Mouse (Mus musculus): ENCODE results near the gene Pip4k2b. TPM values are rescaled to one million over a fixed set of nuclear protein-coding genes. Genes with fewer than 3 reads are reported as not detected.

Gene Pip4k2b
- polyA plus RNA-seq, 1 experiment = 28.3 TPM

DNA sequence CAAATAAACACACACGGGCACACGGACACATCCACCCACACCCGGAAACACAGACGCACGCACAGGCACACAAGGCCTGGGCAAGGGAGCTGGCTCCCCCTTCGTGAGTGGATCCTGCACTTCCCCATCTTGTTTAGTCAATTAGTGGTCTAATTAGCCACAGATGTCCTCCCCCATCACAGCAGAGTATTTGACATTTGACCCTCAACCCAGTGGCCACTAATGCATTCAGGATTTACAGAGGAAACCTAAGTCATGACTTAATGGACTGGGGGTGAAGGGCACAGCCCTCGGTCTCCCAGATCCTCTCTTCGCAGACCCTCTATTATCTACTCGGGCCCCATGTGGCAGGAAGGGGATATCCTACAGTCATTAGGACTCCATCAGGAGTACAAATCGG lies 10.8 kb downstream of the Pip4k2b start:
- H3K79me2 ChIP-seq (ENCODE audit: control insufficient read depth, insufficient read depth) = peaks cover 70% of the 10 kb centered on the region
- H3K4me3 ChIP-seq (ENCODE audit: insufficient read depth, poor library complexity, severe bottlenecking) = no peak overlapping the region
- no peak overlapping the region for H3ac ChIP-seq (ENCODE audit: control insufficient read depth, insufficient read length, low read depth)
- H3K27me3 ChIP-seq (ENCODE audit: control insufficient read depth, insufficient read depth, insufficient read length) = no peaks in the 10 kb centered on the region
- peaks cover 30% of the 10 kb centered on the region for H3K79me3 ChIP-seq (ENCODE audit: low read depth)
- peaks cover 26% of the 10 kb centered on the region for H3K36me3 ChIP-seq (ENCODE audit: control insufficient read depth, insufficient read depth)
- TF ChIP-seq CTCF (IDR thresholded peaks at IDR 0.05; ENCODE audit: control insufficient read depth, insufficient read depth, insufficient read length) = no peak
- no peak for TF ChIP-seq CEBPB (IDR thresholded peaks at IDR 0.05; ENCODE audit: low read depth)
- no peak for TF ChIP-seq MAX (IDR thresholded peaks at IDR 0.05)
- no peak for TF ChIP-seq MYOD1 (IDR thresholded peaks at IDR 0.05; ENCODE audit: control insufficient read depth, insufficient read length, low read depth)
- no peak for TF ChIP-seq MYOG (IDR thresholded peaks at IDR 0.05; ENCODE audit: control insufficient read depth, extremely low read depth, insufficient read length)
- no peak for TF ChIP-seq USF1 (IDR thresholded peaks at IDR 0.05; ENCODE audit: low read depth)
- TF ChIP-seq FOSL1 (IDR thresholded peaks at IDR 0.05; ENCODE audit: insufficient read depth, low read length, poor library complexity, severe bottlenecking) = no peak

DNA sequence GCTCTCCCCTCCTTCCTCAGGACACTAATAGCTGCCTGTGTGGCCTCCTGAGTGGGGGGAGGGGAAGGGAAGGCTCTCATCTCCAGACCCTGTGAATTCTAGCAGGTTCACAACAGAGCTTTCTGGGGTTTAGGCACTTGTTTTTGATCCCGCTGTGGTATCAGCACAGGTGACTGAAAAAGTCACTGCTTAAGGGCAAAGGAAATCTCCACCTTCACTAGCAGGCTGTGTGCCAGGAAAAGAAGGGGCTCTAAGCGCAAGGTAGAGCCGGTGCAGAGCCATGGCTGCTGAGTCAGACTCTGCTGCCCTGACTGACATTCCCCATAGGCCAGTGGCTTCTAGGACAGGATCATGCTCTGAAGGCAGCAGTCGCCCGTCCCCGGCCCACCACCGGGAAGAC lies 15.8 kb downstream of the Pip4k2b start:
- TF ChIP-seq CEBPB (IDR thresholded peaks at IDR 0.05; ENCODE audit: low read depth) (no peak), CTCF (IDR thresholded peaks at IDR 0.05; ENCODE audit: control insufficient read depth, insufficient read depth, insufficient read length) (no peak), FOSL1 (IDR thresholded peaks at IDR 0.05; ENCODE audit: insufficient read depth, low read length, poor library complexity, severe bottlenecking) (no peak), MAX (IDR thresholded peaks at IDR 0.05) (no peak), USF1 (IDR thresholded peaks at IDR 0.05; ENCODE audit: low read depth) (no peak), MYOD1 (IDR thresholded peaks at IDR 0.05; ENCODE audit: control insufficient read depth, insufficient read length, low read depth) (no peak), MYOG (IDR thresholded peaks at IDR 0.05; ENCODE audit: control insufficient read depth, extremely low read depth, insufficient read length) (no peak)
- Histone ChIP-seq H3K36me3 (ENCODE audit: control insufficient read depth, insufficient read depth) (peaks cover 66% of the 10 kb centered on the region), H3K4me3 (ENCODE audit: insufficient read depth, poor library complexity, severe bottlenecking) (no peak overlapping the region), H3K27me3 (ENCODE audit: control insufficient read depth, insufficient read depth, insufficient read length) (no peaks in the 10 kb centered on the region), H3K79me2 (ENCODE audit: control insufficient read depth, insufficient read depth) (peaks cover 33% of the 10 kb centered on the region), H3K79me3 (ENCODE audit: low read depth) (peaks cover 6% of the 10 kb centered on the region), H3ac (ENCODE audit: control insufficient read depth, insufficient read length, low read depth) (no peak overlapping the region)

DNA sequence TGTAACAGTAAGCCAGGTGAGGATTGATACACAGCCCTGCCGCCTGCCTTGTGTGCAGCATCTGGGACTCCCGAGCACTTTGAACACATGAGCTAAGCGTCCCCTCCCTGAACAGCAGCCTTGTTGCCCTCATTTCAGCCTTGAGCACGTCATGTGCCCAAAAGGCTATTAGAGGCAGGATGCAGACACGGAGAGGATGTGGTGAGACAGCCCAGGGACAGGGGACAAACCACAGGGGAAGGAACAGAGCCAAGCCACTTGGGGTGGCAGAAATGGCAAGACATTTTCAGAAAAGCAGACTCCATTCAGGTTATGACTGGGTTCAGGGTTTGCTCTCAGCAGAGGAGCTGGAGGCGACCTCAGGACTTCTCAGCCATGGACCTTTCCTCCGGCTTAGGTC lies 16.2 kb downstream of the Pip4k2b start:
- H3ac ChIP-seq (ENCODE audit: control insufficient read depth, insufficient read length, low read depth) = peak overlapping the region; percentile 59
- H3K79me2 ChIP-seq (ENCODE audit: control insufficient read depth, insufficient read depth) = peaks cover 29% of the 10 kb centered on the region
- H3K4me3 ChIP-seq (ENCODE audit: insufficient read depth, poor library complexity, severe bottlenecking) = no peak overlapping the region
- peaks cover 69% of the 10 kb centered on the region for H3K36me3 ChIP-seq (ENCODE audit: control insufficient read depth, insufficient read depth)
- no peak for TF ChIP-seq MYOD1 (IDR thresholded peaks at IDR 0.05; ENCODE audit: control insufficient read depth, insufficient read length, low read depth)
- TF ChIP-seq MAX (IDR thresholded peaks at IDR 0.05) = peak; percentile 68
- no peak for TF ChIP-seq CEBPB (IDR thresholded peaks at IDR 0.05; ENCODE audit: low read depth)
- TF ChIP-seq MYOG (IDR thresholded peaks at IDR 0.05; ENCODE audit: control insufficient read depth, extremely low read depth, insufficient read length) = no peak
- no peak for TF ChIP-seq CTCF (IDR thresholded peaks at IDR 0.05; ENCODE audit: control insufficient read depth, insufficient read depth, insufficient read length)
- peak; percentile 67 for TF ChIP-seq USF1 (IDR thresholded peaks at IDR 0.05; ENCODE audit: low read depth)
- no peak for TF ChIP-seq FOSL1 (IDR thresholded peaks at IDR 0.05; ENCODE audit: insufficient read depth, low read length, poor library complexity, severe bottlenecking)
- H3K27me3 ChIP-seq (ENCODE audit: control insufficient read depth, insufficient read depth, insufficient read length) = no peaks in the 10 kb centered on the region
- H3K79me3 ChIP-seq (ENCODE audit: low read depth) = peaks cover 3% of the 10 kb centered on the region

DNA sequence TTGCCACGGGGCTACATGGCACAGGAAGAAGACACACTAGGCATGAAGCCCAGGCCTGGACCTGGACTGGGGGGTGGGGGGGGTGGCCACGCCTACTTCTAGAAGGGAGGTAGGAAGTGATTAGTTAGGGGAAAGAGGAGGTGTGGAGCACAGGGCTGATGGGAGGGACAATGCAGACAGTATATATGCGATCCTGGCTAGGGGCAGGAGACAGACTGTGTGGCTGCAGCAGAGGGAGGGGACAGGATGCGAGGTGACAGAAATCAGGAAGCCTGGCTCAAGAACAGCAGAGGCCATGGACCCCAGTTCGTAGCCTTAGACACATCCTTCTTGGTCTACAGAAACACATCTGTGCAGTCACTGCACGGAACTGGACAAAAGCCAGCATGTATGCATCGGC lies 20.8 kb downstream of the Pip4k2b start:
- TF ChIP-seq USF1 (IDR thresholded peaks at IDR 0.05; ENCODE audit: low read depth) = no peak
- TF ChIP-seq FOSL1 (IDR thresholded peaks at IDR 0.05; ENCODE audit: insufficient read depth, low read length, poor library complexity, severe bottlenecking) = no peak
- no peak for TF ChIP-seq MYOD1 (IDR thresholded peaks at IDR 0.05; ENCODE audit: control insufficient read depth, insufficient read length, low read depth)
- TF ChIP-seq CTCF (IDR thresholded peaks at IDR 0.05; ENCODE audit: control insufficient read depth, insufficient read depth, insufficient read length) = no peak
- no peak for TF ChIP-seq CEBPB (IDR thresholded peaks at IDR 0.05; ENCODE audit: low read depth)
- Histone ChIP-seq H3K79me2 (ENCODE audit: control insufficient read depth, insufficient read depth) (peaks cover 11% of the 10 kb centered on the region), H3K27me3 (ENCODE audit: control insufficient read depth, insufficient read depth, insufficient read length) (no peaks in the 10 kb centered on the region), H3K36me3 (ENCODE audit: control insufficient read depth, insufficient read depth) (peaks cover 89% of the 10 kb centered on the region), H3K4me3 (ENCODE audit: insufficient read depth, poor library complexity, severe bottlenecking) (no peak overlapping the region), H3K79me3 (ENCODE audit: low read depth) (no peaks in the 10 kb centered on the region), H3ac (ENCODE audit: control insufficient read depth, insufficient read length, low read depth) (no peak overlapping the region)

DNA sequence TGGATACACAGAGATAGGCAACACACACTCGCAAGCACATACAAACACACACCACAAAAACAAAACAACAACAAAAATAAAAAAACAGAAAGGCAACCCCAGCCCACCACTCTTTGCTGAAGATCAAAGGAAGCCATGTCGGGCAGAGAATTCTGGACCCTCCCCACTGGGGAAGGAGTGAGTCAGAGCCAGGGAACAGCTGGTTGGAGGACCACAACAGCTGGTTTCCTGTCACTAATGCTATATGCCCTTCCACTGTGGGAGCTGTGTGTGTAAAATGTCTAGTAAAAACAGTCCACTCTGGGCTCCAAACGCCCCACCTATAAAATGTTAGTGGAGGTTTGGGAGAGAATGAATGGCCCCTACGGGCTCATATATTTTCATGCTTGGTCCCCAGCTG lies 23.2 kb downstream of the Pip4k2b start:
- H3K27me3 ChIP-seq (ENCODE audit: control insufficient read depth, insufficient read depth, insufficient read length) = no peaks in the 10 kb centered on the region
- peak; percentile 66 for TF ChIP-seq MYOD1 (IDR thresholded peaks at IDR 0.05; ENCODE audit: control insufficient read depth, insufficient read length, low read depth)
- TF ChIP-seq USF1 (IDR thresholded peaks at IDR 0.05; ENCODE audit: low read depth) = no peak
- no peak overlapping the region for H3K4me3 ChIP-seq (ENCODE audit: insufficient read depth, poor library complexity, severe bottlenecking)
- H3K79me3 ChIP-seq (ENCODE audit: low read depth) = no peaks in the 10 kb centered on the region
- H3K79me2 ChIP-seq (ENCODE audit: control insufficient read depth, insufficient read depth) = no peaks in the 10 kb centered on the region
- H3ac ChIP-seq (ENCODE audit: control insufficient read depth, insufficient read length, low read depth) = no peak overlapping the region
- peaks cover 93% of the 10 kb centered on the region for H3K36me3 ChIP-seq (ENCODE audit: control insufficient read depth, insufficient read depth)

DNA sequence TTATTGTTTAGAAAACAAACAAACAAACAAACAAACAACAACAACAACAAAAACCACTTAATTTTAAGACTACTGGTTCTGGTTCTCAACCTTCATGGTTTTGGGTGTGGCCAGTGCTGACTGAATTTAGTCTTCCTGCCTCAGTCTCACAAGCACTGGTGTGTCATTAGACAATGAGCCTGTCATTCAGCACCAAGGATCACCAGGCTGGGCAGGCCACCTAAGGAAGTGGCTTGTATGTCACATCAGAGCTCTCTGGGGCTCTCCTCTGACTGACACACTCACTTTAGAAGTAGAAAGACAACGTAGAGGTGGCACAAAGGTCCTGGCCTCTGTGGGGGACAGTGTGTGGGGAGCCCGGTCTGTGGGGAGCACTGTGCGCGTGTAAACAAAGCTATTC lies 25.5 kb downstream of the Pip4k2b start:
- Histone ChIP-seq H3ac (ENCODE audit: control insufficient read depth, insufficient read length, low read depth) (no peak overlapping the region), H3K79me2 (ENCODE audit: control insufficient read depth, insufficient read depth) (no peaks in the 10 kb centered on the region), H3K79me3 (ENCODE audit: low read depth) (no peaks in the 10 kb centered on the region), H3K27me3 (ENCODE audit: control insufficient read depth, insufficient read depth, insufficient read length) (no peaks in the 10 kb centered on the region), H3K4me3 (ENCODE audit: insufficient read depth, poor library complexity, severe bottlenecking) (no peak overlapping the region), H3K36me3 (ENCODE audit: control insufficient read depth, insufficient read depth) (peaks cover 86% of the 10 kb centered on the region)
- no peak for TF ChIP-seq CTCF (IDR thresholded peaks at IDR 0.05; ENCODE audit: control insufficient read depth, insufficient read depth, insufficient read length)
- TF ChIP-seq MYOG (IDR thresholded peaks at IDR 0.05; ENCODE audit: control insufficient read depth, extremely low read depth, insufficient read length) = no peak
- TF ChIP-seq FOSL1 (IDR thresholded peaks at IDR 0.05; ENCODE audit: insufficient read depth, low read length, poor library complexity, severe bottlenecking) = no peak
- TF ChIP-seq MYOD1 (IDR thresholded peaks at IDR 0.05; ENCODE audit: control insufficient read depth, insufficient read length, low read depth) = no peak
- TF ChIP-seq MAX (IDR thresholded peaks at IDR 0.05) = no peak
- no peak for TF ChIP-seq USF1 (IDR thresholded peaks at IDR 0.05; ENCODE audit: low read depth)
- no peak for TF ChIP-seq CEBPB (IDR thresholded peaks at IDR 0.05; ENCODE audit: low read depth)

Measured in C2C12 (cell line).